Mouse (Mus musculus): ENCODE measurements around the gene Ttf1. TPM values are rescaled to one million over a fixed set of nuclear protein-coding genes. Genes with fewer than 3 reads are reported as not detected.

Gene Ttf1
- polyA plus RNA-seq, 1 experiment from 2014 or later, result 6.0 TPM

GRCm38 (mm10) chr2:29052943-29053454, 7.1 kb upstream of the Ttf1 start:
- Histone ChIP-seq H3K4me1 (ENCODE audit: control insufficient read depth, insufficient read depth, low read length) (0 out of 2 replicates have a peak, but pooled peaks cover 5% of the 10 kb centered on the region), H3K36me3 (ENCODE audit: control insufficient read depth, insufficient read depth, low read length) (no peaks in the 10 kb centered on the region), H3K27me3 (replicated peaks; ENCODE audit: control insufficient read depth, insufficient read depth, low read length) (peaks cover 49% of the 10 kb centered on the region), H3K9ac (ENCODE audit: low read length) (no peak overlapping the region), H3K4me3 (ENCODE audit: low read depth, low read length) (no peak overlapping the region), H3K4me2 (ENCODE audit: low read length) (no peak overlapping the region), H3K27ac (ENCODE audit: low read depth, low read length) (no peak overlapping the region), H3K9me3 (replicated peaks; ENCODE audit: control insufficient read depth, low read length) (no peaks in the 10 kb centered on the region)
- 25% methylated on average over 4 of the region's 4 CpGs for WGBS
- DNase-seq (ENCODE audit: low spot score), result peak; percentile 77
- ATAC-seq, result peak; percentile 60

- peak overlapping the region; percentile 61; the same call in 1 of the 2 replicates for H3K9ac ChIP-seq (ENCODE audit: low read length)
- H3K4me3 ChIP-seq (ENCODE audit: low read depth, low read length), result peak overlapping the region; percentile 41
- DNase-seq (ENCODE audit: low spot score), result peak; percentile 83
- H3K27me3 ChIP-seq (replicated peaks; ENCODE audit: control insufficient read depth, insufficient read depth, low read length), result peaks cover 43% of the 10 kb centered on the region
- WGBS, result 6% methylated on average over 20 of the region's 20 CpGs
- peak; percentile 66 for ATAC-seq
- 0 out of 2 replicates have a peak, but pooled peaks cover 5% of the 10 kb centered on the region for H3K4me1 ChIP-seq (ENCODE audit: control insufficient read depth, insufficient read depth, low read length)
- no peak overlapping the region for H3K27ac ChIP-seq (ENCODE audit: low read depth, low read length)
- H3K36me3 ChIP-seq (ENCODE audit: control insufficient read depth, insufficient read depth, low read length), result no peaks in the 10 kb centered on the region
- H3K9me3 ChIP-seq (replicated peaks; ENCODE audit: control insufficient read depth, low read length), result no peaks in the 10 kb centered on the region
- H3K4me2 ChIP-seq (ENCODE audit: low read length), result peak overlapping the region; percentile 70
These were observed 6.1 kb upstream of the Ttf1 start for GRCm38 (mm10) chr2:29053802-29054544.

- peak overlapping the region; percentile 70 for H3K4me2 ChIP-seq (ENCODE audit: low read length)
- ATAC-seq, result no peak
- WGBS, result 2% methylated on average over 30 of the region's 30 CpGs
- peaks cover 42% of the 10 kb centered on the region for H3K27me3 ChIP-seq (replicated peaks; ENCODE audit: control insufficient read depth, insufficient read depth, low read length)
- no peaks in the 10 kb centered on the region for H3K36me3 ChIP-seq (ENCODE audit: control insufficient read depth, insufficient read depth, low read length)
- H3K4me3 ChIP-seq (ENCODE audit: low read depth, low read length), result peak overlapping the region; percentile 41
- H3K9me3 ChIP-seq (replicated peaks; ENCODE audit: control insufficient read depth, low read length), result no peaks in the 10 kb centered on the region
- H3K9ac ChIP-seq (ENCODE audit: low read length), result peak overlapping the region; percentile 61
- H3K4me1 ChIP-seq (ENCODE audit: control insufficient read depth, insufficient read depth, low read length), result 0 out of 2 replicates have a peak, but pooled peaks cover 5% of the 10 kb centered on the region
- H3K27ac ChIP-seq (ENCODE audit: low read depth, low read length), result no peak overlapping the region
- no peak for DNase-seq (ENCODE audit: low spot score)
These were observed 5.5 kb upstream of the Ttf1 start for GRCm38 (mm10) chr2:29054545-29054935.

GRCm38 (mm10) chr2:29054991-29055390, 5.1 kb upstream of the Ttf1 start, which contains the start of gene Cfap77:
Gene Cfap77 (minus strand): TSS chr2:29055066.
- 0 out of 2 replicates have a peak, but pooled peaks cover 5% of the 10 kb centered on the region for H3K4me1 ChIP-seq (ENCODE audit: control insufficient read depth, insufficient read depth, low read length)
- H3K4me3 ChIP-seq (ENCODE audit: low read depth, low read length), result peak within 1 kb of the TSS; percentile 41
- H3K9ac ChIP-seq (ENCODE audit: low read length), result peak within 1 kb of the TSS; percentile 61
- ATAC-seq, result peak; percentile 56; the same call in 1 of the 2 replicates
- peaks cover 42% of the 10 kb centered on the region for H3K27me3 ChIP-seq (replicated peaks; ENCODE audit: control insufficient read depth, insufficient read depth, low read length)
- under 1% methylated on average over 25 of the region's 25 CpGs for WGBS
- peak; percentile 84 for DNase-seq (ENCODE audit: low spot score)
- no peaks in the 10 kb centered on the region for H3K36me3 ChIP-seq (ENCODE audit: control insufficient read depth, insufficient read depth, low read length)
- H3K27ac ChIP-seq (ENCODE audit: low read depth, low read length), result no peak within 1 kb of the TSS
- no peaks in the 10 kb centered on the region for H3K9me3 ChIP-seq (replicated peaks; ENCODE audit: control insufficient read depth, low read length)
- peak within 1 kb of the TSS; percentile 70 for H3K4me2 ChIP-seq (ENCODE audit: low read length)

- H3K9me3 ChIP-seq (replicated peaks; ENCODE audit: control insufficient read depth, low read length), result no peaks in the 10 kb centered on the region
- ATAC-seq (no peak), DNase-seq (ENCODE audit: low spot score) (no peak)
- H3K27me3 ChIP-seq (replicated peaks; ENCODE audit: control insufficient read depth, insufficient read depth, low read length), result no peaks in the 10 kb centered on the region
- no peak overlapping the region for H3K9ac ChIP-seq (ENCODE audit: low read length)
- H3K4me3 ChIP-seq (ENCODE audit: low read depth, low read length), result no peak overlapping the region
- WGBS, result 86% methylated on average over 6 of the region's 6 CpGs
- H3K4me2 ChIP-seq (ENCODE audit: low read length), result no peak overlapping the region
- peaks cover 41% of the 10 kb centered on the region for H3K36me3 ChIP-seq (ENCODE audit: control insufficient read depth, insufficient read depth, low read length)
- H3K27ac ChIP-seq (ENCODE audit: low read depth, low read length), result no peak overlapping the region
- peaks cover 8% of the 10 kb centered on the region for H3K4me1 ChIP-seq (ENCODE audit: control insufficient read depth, insufficient read depth, low read length)
These were observed 5.7 kb downstream of the Ttf1 start for GRCm38 (mm10) chr2:29065796-29066195.

DNA sequence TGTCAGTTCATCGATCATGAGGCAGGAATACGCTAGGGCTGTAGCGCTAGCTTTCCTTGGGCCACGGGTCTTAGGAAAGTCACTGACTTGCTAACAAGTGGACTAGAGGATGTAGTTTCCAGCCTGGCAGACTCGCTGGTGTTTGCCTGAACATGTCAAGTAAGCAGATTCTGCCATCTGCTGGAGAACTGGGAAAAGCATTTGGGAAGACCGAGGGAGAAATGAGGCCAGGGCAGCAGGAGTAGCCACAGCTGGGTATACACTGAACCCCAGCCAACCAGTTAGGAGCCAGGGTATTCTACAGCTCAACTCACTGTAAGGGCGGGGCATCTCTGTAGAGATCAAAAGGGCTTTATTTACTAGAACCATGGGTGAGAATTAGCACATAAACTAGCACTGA, 6.3 kb downstream of the Ttf1 start:
- H3K4me3 ChIP-seq (ENCODE audit: low read depth, low read length), result no peak overlapping the region
- no peak for ATAC-seq
- peaks cover 47% of the 10 kb centered on the region for H3K36me3 ChIP-seq (ENCODE audit: control insufficient read depth, insufficient read depth, low read length)
- no peak overlapping the region for H3K27ac ChIP-seq (ENCODE audit: low read depth, low read length)
- no peaks in the 10 kb centered on the region for H3K27me3 ChIP-seq (replicated peaks; ENCODE audit: control insufficient read depth, insufficient read depth, low read length)
- WGBS, result 59% methylated on average over 7 of the region's 7 CpGs
- no peak overlapping the region for H3K4me2 ChIP-seq (ENCODE audit: low read length)
- peak; percentile 69 for DNase-seq (ENCODE audit: low spot score)
- no peaks in the 10 kb centered on the region for H3K9me3 ChIP-seq (replicated peaks; ENCODE audit: control insufficient read depth, low read length)
- no peak overlapping the region for H3K9ac ChIP-seq (ENCODE audit: low read length)
- peaks cover 2% of the 10 kb centered on the region for H3K4me1 ChIP-seq (ENCODE audit: control insufficient read depth, insufficient read depth, low read length)

DNA sequence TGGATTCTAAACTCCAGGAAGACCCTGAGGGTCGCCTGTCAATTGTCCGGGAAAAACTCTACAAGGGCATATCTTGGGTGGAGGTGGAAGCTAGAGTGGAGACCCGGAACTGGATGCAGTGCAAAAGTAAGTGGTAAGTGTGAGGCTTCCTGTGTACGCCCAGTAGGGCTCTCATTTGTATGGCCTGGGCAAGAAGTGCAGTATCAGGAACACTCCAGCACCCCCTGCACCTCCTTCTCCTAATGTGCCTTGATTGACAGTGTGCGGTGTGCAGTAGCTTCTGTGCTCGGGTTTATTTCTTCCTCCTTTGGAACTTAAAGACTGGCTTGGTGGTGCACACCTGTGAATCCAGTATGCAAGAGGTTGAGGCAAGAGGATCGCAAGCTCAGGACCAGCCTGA, 14.6 kb downstream of the Ttf1 start:
- 93% methylated on average over 7 of the region's 7 CpGs for WGBS

GRCm38 (mm10) chr2:29075331-29076070, 15.4 kb downstream of the Ttf1 start:
- DNase-seq (ENCODE audit: low spot score) (no peak), ATAC-seq (no peak)
- peaks cover 86% of the 10 kb centered on the region for H3K36me3 ChIP-seq (ENCODE audit: control insufficient read depth, insufficient read depth, low read length)
- H3K27ac ChIP-seq (ENCODE audit: low read depth, low read length), result no peak overlapping the region
- WGBS, result 94% methylated on average over 11 of the region's 11 CpGs
- H3K4me1 ChIP-seq (ENCODE audit: control insufficient read depth, insufficient read depth, low read length), result no peaks in the 10 kb centered on the region
- H3K9ac ChIP-seq (ENCODE audit: low read length), result no peak overlapping the region
- H3K27me3 ChIP-seq (replicated peaks; ENCODE audit: control insufficient read depth, insufficient read depth, low read length), result no peaks in the 10 kb centered on the region
- H3K9me3 ChIP-seq (replicated peaks; ENCODE audit: control insufficient read depth, low read length), result no peaks in the 10 kb centered on the region
- H3K4me3 ChIP-seq (ENCODE audit: low read depth, low read length), result no peak overlapping the region
- no peak overlapping the region for H3K4me2 ChIP-seq (ENCODE audit: low read length)

More for the DNA sequence above, 14.6 kb downstream of the Ttf1 start:
- peaks cover 86% of the 10 kb centered on the region for H3K36me3 ChIP-seq (ENCODE audit: control insufficient read depth, insufficient read depth, low read length)
- DNase-seq (ENCODE audit: low spot score), result no peak
- no peak overlapping the region for H3K9ac ChIP-seq (ENCODE audit: low read length)
- H3K4me2 ChIP-seq (ENCODE audit: low read length), result no peak overlapping the region
- H3K27me3 ChIP-seq (replicated peaks; ENCODE audit: control insufficient read depth, insufficient read depth, low read length), result no peaks in the 10 kb centered on the region
- no peak for ATAC-seq
- H3K27ac ChIP-seq (ENCODE audit: low read depth, low read length), result no peak overlapping the region
- no peaks in the 10 kb centered on the region for H3K4me1 ChIP-seq (ENCODE audit: control insufficient read depth, insufficient read depth, low read length)
- no peaks in the 10 kb centered on the region for H3K9me3 ChIP-seq (replicated peaks; ENCODE audit: control insufficient read depth, low read length)
- no peak overlapping the region for H3K4me3 ChIP-seq (ENCODE audit: low read depth, low read length)

Data from forebrain, embryonic 14.5 days (tissue).